9 mouse cellular contexts compared by ENCODE assay signal in the genomic region with DNA sequence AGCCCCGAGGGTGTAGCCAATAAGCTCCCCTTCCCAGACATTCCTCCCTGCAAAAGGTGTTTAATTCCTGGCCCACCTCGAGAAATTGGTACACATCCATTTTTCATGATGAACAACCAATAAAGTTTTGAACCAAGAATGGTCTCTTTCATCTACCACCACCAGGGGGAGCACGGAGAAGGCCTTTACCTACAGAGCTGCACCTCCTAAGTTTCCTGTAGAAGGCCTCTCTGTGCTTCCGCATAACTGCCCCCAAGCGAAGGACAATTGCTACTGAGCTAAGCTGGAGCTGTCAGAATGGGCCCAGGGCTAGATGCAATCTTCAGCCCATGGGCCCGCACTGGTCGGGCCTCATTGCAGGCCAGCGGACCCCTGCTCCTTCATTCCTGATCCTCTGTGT. TPM values are rescaled to one million over a fixed set of nuclear protein-coding genes. Genes with fewer than 3 reads are reported as not detected.
DNase-seq lines count a peak whose midpoint lies in the region; ATAC-seq and TF ChIP-seq lines count a peak whose summit lies in the region.
"Had no signal": no experiment of that assay in that cellular context is flagged by ENCODE, and none has a peak within 500 bp of the region (broad histone marks: within the 10 kb centered on the region; RNA-seq: fewer than 3 reads in every experiment).

No protein-coding gene starts in this region.

- WGBS in heart, postnatal 0 days: 31% methylated on average over 8 of the region's 8 CpGs
- 42% methylated on average over 8 of the region's 8 CpGs for WGBS in embryonic facial prominence, embryonic 14.5 days
- 54% methylated on average over 8 of the region's 8 CpGs for WGBS in neural tube, embryonic 15.5 days

- ATAC-seq in heart, postnatal 0 days (ENCODE audit: insufficient read depth, low read depth): no peak
- ATAC-seq in embryonic facial prominence, embryonic 14.5 days (ENCODE audit: low read depth): no peak
- ATAC-seq in megakaryocyte progenitor cell, adult 5-6 weeks (replicated peaks; ENCODE audit: poor library complexity): peak; percentile 68
- no peak for ATAC-seq in neural tube, embryonic 15.5 days (ENCODE audit: low FRiP score)

- no peaks in the 10 kb centered on the region for H3K4me1 ChIP-seq in heart, postnatal 0 days (ENCODE audit: control insufficient read depth, insufficient read depth)
- no peaks in the 10 kb centered on the region for H3K4me1 ChIP-seq in embryonic facial prominence, embryonic 14.5 days (ENCODE audit: control insufficient read depth, insufficient read depth, low read length)
- H3K4me1 ChIP-seq in neural tube, embryonic 15.5 days: no peaks in the 10 kb centered on the region

- no peaks in the 10 kb centered on the region for H3K27me3 ChIP-seq in heart, postnatal 0 days (ENCODE audit: control insufficient read depth, insufficient read depth, low read length)
- no peaks in the 10 kb centered on the region for H3K27me3 ChIP-seq in embryonic facial prominence, embryonic 14.5 days (replicated peaks; ENCODE audit: control insufficient read depth, insufficient read depth, low read length)
- H3K27me3 ChIP-seq in neural tube, embryonic 15.5 days (replicated peaks): no peaks in the 10 kb centered on the region

- intact Hi-C loops in heart, postnatal 25 days (cut with DNase I): no loop called here
- intact Hi-C loops in left cerebral cortex, postnatal 36 days (cut with DNase I): loop anchor here (2.0 kb wide), 1 partner anchor 72 kb away; no protein-coding TSS in a partner anchor

- H3K4me2 ChIP-seq in heart, postnatal 0 days (ENCODE audit: low read depth, low read length): no peak overlapping the region
- H3K4me2 ChIP-seq in embryonic facial prominence, embryonic 14.5 days (ENCODE audit: low read depth, low read length): no peak overlapping the region
- H3K4me2 ChIP-seq in neural tube, embryonic 15.5 days: no peak overlapping the region

- H3K9me3 ChIP-seq in heart, postnatal 0 days (replicated peaks; ENCODE audit: control insufficient read depth, low read length): no peaks in the 10 kb centered on the region
- no peaks in the 10 kb centered on the region for H3K9me3 ChIP-seq in embryonic facial prominence, embryonic 14.5 days (ENCODE audit: control insufficient read depth, low read length)
- no peaks in the 10 kb centered on the region for H3K9me3 ChIP-seq in neural tube, embryonic 15.5 days (replicated peaks)

- no peak overlapping the region for H3K27ac ChIP-seq in heart, postnatal 0 days (ENCODE audit: low read depth)
- no peak overlapping the region for H3K27ac ChIP-seq in embryonic facial prominence, embryonic 14.5 days (replicated peaks; ENCODE audit: low read depth, low read length)
- H3K27ac ChIP-seq in neural tube, embryonic 15.5 days (replicated peaks): no peak overlapping the region

- no peaks in the 10 kb centered on the region for H3K36me3 ChIP-seq in heart, postnatal 0 days (replicated peaks; ENCODE audit: control insufficient read depth, insufficient read depth, low read length)
- no peaks in the 10 kb centered on the region for H3K36me3 ChIP-seq in embryonic facial prominence, embryonic 14.5 days (ENCODE audit: control insufficient read depth, insufficient read depth, low read length)
- H3K36me3 ChIP-seq in neural tube, embryonic 15.5 days: no peaks in the 10 kb centered on the region

- no peak for TF ChIP-seq EP300 in heart, postnatal 0 days (IDR thresholded peaks at IDR 0.05; ENCODE audit: low read depth)

- DNase-seq in heart, postnatal 0 days (ENCODE audit: low spot score): no peak
- no peak for DNase-seq in heart, postnatal 25 days (ENCODE audit: low spot score)
- DNase-seq in urinary bladder, postnatal 14 days (ENCODE audit: low spot score): peak; percentile 18
- no peak for DNase-seq in urinary bladder, postnatal 4 days (ENCODE audit: low spot score in 2 of 2)
- peak; percentile 9 for DNase-seq in embryonic facial prominence, embryonic 14.5 days (ENCODE audit: low spot score)
- no peak for DNase-seq in left cerebral cortex, postnatal 36 days (ENCODE audit: low spot score in 2 of 2)

- H3K4me3 ChIP-seq in heart, postnatal 0 days (ENCODE audit: low read depth, low read length): no peak overlapping the region
- no peak overlapping the region for H3K4me3 ChIP-seq in embryonic facial prominence, embryonic 14.5 days (ENCODE audit: low read depth, low read length)
- H3K4me3 ChIP-seq in neural tube, embryonic 15.5 days (replicated peaks): no peak overlapping the region

- TF ChIP-seq CTCF in heart, postnatal 0 days (IDR thresholded peaks at IDR 0.05; ENCODE audit: low read depth): peak; percentile 62

- no peak overlapping the region for H3K9ac ChIP-seq in heart, postnatal 0 days (replicated peaks; ENCODE audit: low read depth, low read length)
- H3K9ac ChIP-seq in embryonic facial prominence, embryonic 14.5 days (ENCODE audit: low read depth, low read length): no peak overlapping the region
- no peak overlapping the region for H3K9ac ChIP-seq in neural tube, embryonic 15.5 days (replicated peaks)

RNA-seq across cellular contexts. Expression of gene Mat1a, which starts 14.1 kb away (rescaled TPM):
- 0.97 and 6.1 TPM in 2 replicates for total RNA-seq in heart, postnatal 0 days (2014; rRNA removed; ENCODE audit: low replicate concordance)
- polyA plus RNA-seq in heart, postnatal 0 days (2015; fragmentation: Nextera tagmentation; extraction: Ambion mirVana): 0.10 and 0.19 TPM in 2 replicates
- total RNA-seq in heart, postnatal 25 days (2021): not detected
- 0.15 and 0.20 TPM in 2 replicates for polyA plus RNA-seq in embryonic facial prominence, embryonic 14.5 days (2014; fragmentation: Nextera tagmentation; extraction: Ambion mirVana)
- total RNA-seq in megakaryocyte progenitor cell, adult 5-6 weeks (2015): not detected in 2 replicates
- not detected in 2 replicates for total RNA-seq in megakaryocyte progenitor cell, adult 5-6 weeks (2017)
- polyA plus RNA-seq in neural tube, embryonic 15.5 days (2015; fragmentation: Nextera tagmentation; extraction: Ambion mirVana): 0.09 TPM in 1 of 2 replicates, not detected in the other
- not detected for total RNA-seq in left cerebral cortex, postnatal 36 days (2021)
- total RNA-seq: left cerebral cortex, adult 18-20 months had no signal

RNA-seq across cellular contexts. Expression of gene Dydc1, which starts 18.1 kb away (rescaled TPM):
- total RNA-seq in heart, postnatal 0 days (2014; rRNA removed; ENCODE audit: low replicate concordance): not detected in 2 replicates
- 0.12 TPM in 1 of 2 replicates, not detected in the other for polyA plus RNA-seq in heart, postnatal 0 days (2015; fragmentation: Nextera tagmentation; extraction: Ambion mirVana)
- total RNA-seq in heart, postnatal 25 days (2021): not detected
- polyA plus RNA-seq in embryonic facial prominence, embryonic 14.5 days (2014; fragmentation: Nextera tagmentation; extraction: Ambion mirVana): 0.24 TPM in 1 of 2 replicates, not detected in the other
- total RNA-seq in megakaryocyte progenitor cell, adult 5-6 weeks (2015): not detected in 2 replicates
- not detected in 2 replicates for total RNA-seq in megakaryocyte progenitor cell, adult 5-6 weeks (2017)
- 0.18 TPM in 1 of 2 replicates, not detected in the other for polyA plus RNA-seq in neural tube, embryonic 15.5 days (2015; fragmentation: Nextera tagmentation; extraction: Ambion mirVana)
- total RNA-seq in left cerebral cortex, postnatal 36 days (2021): not detected
- total RNA-seq: left cerebral cortex, adult 18-20 months had no signal

RNA-seq across cellular contexts. Expression of gene Dydc2, which starts 21.8 kb away (rescaled TPM):
- total RNA-seq in heart, postnatal 0 days (2014; rRNA removed; ENCODE audit: low replicate concordance): not detected in 2 replicates
- 0.29 TPM in 1 of 2 replicates, not detected in the other for polyA plus RNA-seq in heart, postnatal 0 days (2015; fragmentation: Nextera tagmentation; extraction: Ambion mirVana)
- not detected for total RNA-seq in heart, postnatal 25 days (2021)
- polyA plus RNA-seq in embryonic facial prominence, embryonic 14.5 days (2014; fragmentation: Nextera tagmentation; extraction: Ambion mirVana): 0.29 TPM in 1 of 2 replicates, not detected in the other
- not detected in 2 replicates for total RNA-seq in megakaryocyte progenitor cell, adult 5-6 weeks (2015)
- not detected in 2 replicates for total RNA-seq in megakaryocyte progenitor cell, adult 5-6 weeks (2017)
- polyA plus RNA-seq in neural tube, embryonic 15.5 days (2015; fragmentation: Nextera tagmentation; extraction: Ambion mirVana): 0.32 and 0.38 TPM in 2 replicates
- 1 to 10 TPM in 1 of 2 experiments, not detected in 1; 1.4 TPM for total RNA-seq in left cerebral cortex, postnatal 36 days (2021)

RNA-seq across cellular contexts. Expression of gene Sftpa1, which starts 40.8 kb away (rescaled TPM):
- 0.69 TPM in 1 of 2 replicates, not detected in the other for total RNA-seq in heart, postnatal 0 days (2014; rRNA removed; ENCODE audit: low replicate concordance)
- 0.41 and 1.5 TPM in 2 replicates for polyA plus RNA-seq in heart, postnatal 0 days (2015; fragmentation: Nextera tagmentation; extraction: Ambion mirVana)
- under 1 TPM in 1 of 2 experiments, not detected in 1; 0.64 TPM for total RNA-seq in heart, postnatal 25 days (2021)
- polyA plus RNA-seq in embryonic facial prominence, embryonic 14.5 days (2014; fragmentation: Nextera tagmentation; extraction: Ambion mirVana): not detected in 2 replicates
- total RNA-seq in megakaryocyte progenitor cell, adult 5-6 weeks (2015): not detected in 2 replicates
- total RNA-seq in megakaryocyte progenitor cell, adult 5-6 weeks (2017): not detected in 2 replicates
- not detected in 2 replicates for polyA plus RNA-seq in neural tube, embryonic 15.5 days (2015; fragmentation: Nextera tagmentation; extraction: Ambion mirVana)
- not detected for total RNA-seq in left cerebral cortex, postnatal 36 days (2021)
- total RNA-seq: left cerebral cortex, adult 18-20 months had no signal

Comparison
In these comparisons a context has a peak if more than half of its experiments do, and no peak if none do; other contexts are left out.
1. DNase-seq: peak in urinary bladder, postnatal 14 days (single experiment) and embryonic facial prominence, embryonic 14.5 days (single experiment); none in heart, postnatal 0 days (single experiment), heart, postnatal 25 days (single experiment), urinary bladder, postnatal 4 days (0 of 2) and left cerebral cortex, postnatal 36 days (0 of 2).